Mouse (Mus musculus) midbrain, embryonic 11.5 days (tissue): Measurements from ENCODE around the gene Ttll8. TPM values are rescaled to one million over a fixed set of nuclear protein-coding genes. Genes with fewer than 3 reads are reported as not detected.

Source experiments
- ATAC-seq: fragments of 200-750 bp; cut with Nextera tagmentation; 2 replicates; pipeline ENCODE4 v1.8.0; 2017; ENCODE audit warnings: moderate TSS enrichment, moderate library complexity; ENCODE audit not compliant: low FRiP score
- DNase-seq: peaks from one replicate; pipeline ENCODE4 v3.0.0; 2015; ENCODE audit warnings: low spot score; ENCODE audit errors: missing footprints
- H3K27ac ChIP-seq: fragments of 300-500 bp; sonication (generic); 2 replicates; pipeline ENCODE4 v1.5.1; 2014; ENCODE audit warnings: low read depth, low read length
- H3K27me3 ChIP-seq: fragments of 300-500 bp; sonication (generic); 2 replicates; pipeline ENCODE4 v1.6.1; 2014; ENCODE audit warnings: mild to moderate bottlenecking, low read length, moderate library complexity, mixed read lengths; ENCODE audit not compliant: control insufficient read depth, insufficient read depth
- H3K36me3 ChIP-seq: fragments of 300-500 bp; sonication (generic); 2 replicates; pipeline ENCODE4 v1.6.1; 2014; ENCODE audit warnings: mild to moderate bottlenecking, low read length, moderate library complexity, mixed read lengths; ENCODE audit not compliant: control insufficient read depth, insufficient read depth
- H3K4me1 ChIP-seq: fragments of 300-500 bp; sonication (generic); 2 replicates; pipeline ENCODE4 v1.6.1; 2014; ENCODE audit warnings: low read length; ENCODE audit not compliant: control insufficient read depth, insufficient read depth
- H3K4me2 ChIP-seq: fragments of 300-500 bp; sonication (generic); 2 replicates; pipeline ENCODE4 v1.6.1; 2014; ENCODE audit warnings: mild to moderate bottlenecking, moderate library complexity
- H3K4me3 ChIP-seq: fragments of 300-500 bp; sonication (generic); 2 replicates; pipeline ENCODE4 v1.5.1; 2014; ENCODE audit warnings: low read depth, low read length
- H3K9ac ChIP-seq: fragments of 300-500 bp; sonication (generic); 2 replicates; pipeline ENCODE4 v1.6.1; 2014; ENCODE audit warnings: low read length
- H3K9me3 ChIP-seq: fragments of 300-500 bp; sonication (generic); 2 replicates; pipeline ENCODE4 v1.6.1; 2016; ENCODE audit warnings: low read length; ENCODE audit not compliant: control insufficient read depth
- WGBS: fragments of 180-500 bp; shearing (Covaris S2); extraction: QIAGEN DNeasy Blood & Tissue Kit; methylation state at CpG from one replicate; pipeline ENCODE4 v1.1.7; 2014; 5-methylcytosine and 5-hydroxymethylcytosine counted together
- polyA plus RNA-seq: library from polyadenylated mRNA; unstranded; fragments of >200 nt; fragmentation: Nextera tagmentation; extraction: Ambion mirVana; gene quantifications from 2 replicates; pipeline ENCODE4 v1.2.1, GENCODE M21; 2014

The Ttll8 gene
- polyA plus RNA-seq, 1 experiment from 2014 or later = not detected

DNA sequence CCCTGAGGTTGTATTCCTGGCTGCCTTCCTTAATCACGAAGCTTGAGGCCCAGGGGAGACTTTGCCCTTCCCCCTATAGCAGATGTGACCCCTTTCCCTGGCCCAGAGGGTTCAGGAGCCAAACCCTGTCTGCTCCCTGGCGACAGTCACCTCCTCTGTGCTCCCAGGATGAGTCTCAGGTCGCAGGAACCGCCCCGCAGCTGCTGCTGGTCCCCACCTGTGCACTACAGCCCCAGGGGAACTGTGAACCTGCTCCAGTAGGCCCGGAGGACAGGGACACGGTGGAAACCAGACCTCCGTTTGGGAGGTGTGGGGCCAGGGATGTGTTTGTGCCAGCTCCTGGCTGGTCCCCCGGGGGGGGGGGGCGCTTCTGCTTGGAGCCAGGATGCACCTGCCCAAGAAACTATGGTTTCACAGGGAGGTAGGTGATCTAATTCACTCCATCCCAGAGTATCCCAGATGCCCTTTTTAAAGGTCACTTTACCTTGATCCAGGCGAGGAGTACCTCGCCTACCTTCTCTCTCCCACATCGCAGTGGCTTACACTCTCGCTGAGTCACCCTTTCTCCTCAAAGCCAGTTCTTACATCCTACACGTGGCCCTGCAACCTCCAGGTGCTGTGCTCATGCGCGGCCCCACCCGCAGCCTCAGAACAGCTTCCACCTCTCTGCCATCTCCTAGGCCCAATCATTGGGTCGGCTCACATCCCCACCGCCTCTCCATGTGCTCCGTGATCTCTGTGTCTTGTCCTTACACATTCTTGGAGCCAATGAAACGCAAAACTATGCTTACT lies 72.8 kb downstream of the Ttll8 start:
- ATAC-seq (no peak), DNase-seq (no peak)
- no peaks in the 10 kb centered on the region for H3K4me1 ChIP-seq
- no peak overlapping the region for H3K9ac ChIP-seq
- WGBS = 64% methylated on average over 21 of the region's 22 CpGs
- no peaks in the 10 kb centered on the region for H3K27me3 ChIP-seq
- no peak overlapping the region for H3K27ac ChIP-seq
- H3K9me3 ChIP-seq = no peaks in the 10 kb centered on the region
- no peak overlapping the region for H3K4me2 ChIP-seq
- no peaks in the 10 kb centered on the region for H3K36me3 ChIP-seq
- no peak overlapping the region for H3K4me3 ChIP-seq

DNA sequence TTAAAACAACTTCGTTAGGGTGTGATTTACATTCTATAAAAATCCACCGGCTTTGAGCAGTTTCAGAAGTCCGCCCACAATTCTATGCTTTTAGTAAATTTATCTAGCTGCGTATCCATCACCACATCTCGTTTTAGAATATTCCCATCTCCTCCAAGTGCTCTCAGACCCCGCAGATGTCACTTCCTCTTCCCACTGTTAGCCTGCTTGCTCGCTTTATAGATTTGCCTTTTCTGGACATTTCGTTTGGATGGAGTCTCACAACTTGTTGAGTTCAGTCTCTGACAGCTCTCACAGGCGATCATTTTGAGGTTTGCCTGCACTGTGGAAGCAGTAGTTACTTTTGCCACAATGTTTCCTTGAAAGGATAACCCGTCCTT lies 77.2 kb downstream of the Ttll8 start:
- Histone ChIP-seq H3K4me3 (no peak overlapping the region), H3K9ac (no peak overlapping the region), H3K9me3 (no peaks in the 10 kb centered on the region), H3K36me3 (no peaks in the 10 kb centered on the region), H3K27ac (no peak overlapping the region), H3K4me2 (no peak overlapping the region), H3K4me1 (no peaks in the 10 kb centered on the region), H3K27me3 (no peaks in the 10 kb centered on the region)
- 86% methylated on average over 10 of the region's 10 CpGs for WGBS
- no peak for ATAC-seq
- DNase-seq = no peak

DNA sequence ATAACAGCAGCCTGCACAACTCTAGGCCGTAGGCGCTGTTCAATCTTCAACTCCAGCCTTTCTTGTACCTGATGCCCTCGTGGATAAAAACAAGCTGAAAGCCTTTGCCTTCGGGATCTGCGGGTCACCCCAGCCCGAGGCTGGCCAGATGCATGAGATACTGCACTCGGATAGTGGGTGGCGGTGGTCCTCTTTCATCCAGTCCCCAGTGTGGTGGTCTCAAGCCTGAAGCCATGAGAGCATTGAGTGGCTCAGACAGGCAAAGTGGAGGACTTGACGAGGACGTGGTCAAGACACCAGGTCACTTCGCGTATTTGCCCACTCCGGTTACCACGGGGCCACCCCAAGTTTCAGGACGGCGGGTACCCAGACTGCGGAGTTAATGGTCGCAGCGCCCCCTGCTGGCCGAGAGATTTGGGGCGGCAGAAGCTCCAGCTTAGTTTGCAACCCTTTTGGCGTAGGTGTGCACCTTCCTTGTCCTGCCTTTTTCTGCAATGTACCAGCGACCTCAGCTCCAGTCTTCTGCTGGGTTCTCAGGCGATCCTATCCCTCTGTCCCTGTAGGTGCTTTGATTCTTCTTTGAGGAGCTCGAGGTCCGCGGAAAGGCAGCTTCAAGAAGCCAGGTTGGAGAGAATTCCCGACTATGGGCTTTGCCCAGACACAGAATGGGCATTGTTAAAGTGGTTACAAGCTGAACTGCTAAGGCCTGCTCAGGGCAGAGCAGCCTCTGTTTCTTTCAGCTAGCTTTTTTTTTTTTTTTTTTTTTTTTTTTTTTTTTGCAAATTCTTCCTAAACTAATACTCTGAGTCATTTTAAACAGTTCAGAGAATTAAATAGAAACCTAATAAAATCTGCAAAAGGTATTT lies 77.8 kb downstream of the Ttll8 start:
- H3K9me3 ChIP-seq = no peaks in the 10 kb centered on the region
- 12% methylated on average over 28 of the region's 28 CpGs for WGBS
- H3K9ac ChIP-seq = no peak overlapping the region
- peak; percentile 27; the same call in 1 of the 2 replicates for ATAC-seq
- H3K4me3 ChIP-seq = no peak overlapping the region
- no peaks in the 10 kb centered on the region for H3K4me1 ChIP-seq
- H3K4me2 ChIP-seq = peak overlapping the region; percentile 27; the same call in 1 of the 2 replicates
- no peak overlapping the region for H3K27ac ChIP-seq
- H3K27me3 ChIP-seq = no peaks in the 10 kb centered on the region
- peak; percentile 99 for DNase-seq
- H3K36me3 ChIP-seq = no peaks in the 10 kb centered on the region

DNA sequence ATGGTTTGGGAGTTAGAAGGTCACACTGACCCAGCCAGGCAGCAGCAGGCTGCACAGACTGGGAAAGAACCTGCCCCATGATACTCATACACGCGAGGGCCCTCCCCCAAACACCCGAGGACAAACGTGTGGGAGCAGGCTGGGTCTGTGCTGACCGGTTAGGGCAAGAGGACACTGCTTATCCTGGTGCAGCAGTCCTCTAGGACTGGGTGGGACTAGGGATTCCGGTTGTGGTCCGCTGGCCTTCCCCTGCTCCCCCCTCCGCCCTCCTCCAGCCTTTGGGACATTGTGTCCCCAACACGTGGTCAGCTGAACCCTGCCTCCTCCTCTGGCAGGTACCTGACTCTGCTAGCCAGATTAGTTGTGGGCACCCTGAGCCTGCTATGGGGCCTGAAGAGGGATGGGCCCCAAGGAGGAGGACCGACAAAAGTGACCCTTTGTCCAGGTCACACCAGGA lies 78.6 kb downstream of the Ttll8 start:
- H3K9ac ChIP-seq = no peak overlapping the region
- ATAC-seq (peak; percentile 16; the same call in 1 of the 2 replicates), DNase-seq (peak; percentile 85)
- WGBS = 31% methylated on average over 10 of the region's 10 CpGs
- H3K4me3 ChIP-seq = no peak overlapping the region
- H3K9me3 ChIP-seq = no peaks in the 10 kb centered on the region
- H3K27ac ChIP-seq = no peak overlapping the region
- no peak overlapping the region for H3K4me2 ChIP-seq
- H3K4me1 ChIP-seq = no peaks in the 10 kb centered on the region
- no peaks in the 10 kb centered on the region for H3K36me3 ChIP-seq
- H3K27me3 ChIP-seq = no peaks in the 10 kb centered on the region

DNA sequence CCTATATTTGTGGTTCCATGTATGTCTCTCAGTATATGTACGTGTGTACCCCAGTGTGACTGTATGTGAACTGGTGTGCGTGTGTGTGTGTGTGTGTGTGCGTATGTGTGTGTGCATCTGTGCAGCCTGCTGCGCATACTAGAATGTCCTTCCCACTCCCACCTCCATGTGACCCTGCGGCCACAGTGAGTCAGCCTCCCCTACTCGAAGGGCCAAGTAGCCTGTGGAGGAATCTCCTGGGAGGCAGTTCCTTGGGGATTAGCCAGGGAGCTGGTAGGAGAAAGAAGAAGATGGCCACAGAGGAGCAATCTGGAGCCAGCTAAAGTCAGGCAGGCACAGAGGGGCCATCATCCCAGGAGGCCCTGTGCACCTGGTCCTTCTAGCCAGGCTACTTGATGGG lies 79.7 kb downstream of the Ttll8 start:
- H3K36me3 ChIP-seq = no peaks in the 10 kb centered on the region
- no peaks in the 10 kb centered on the region for H3K27me3 ChIP-seq
- WGBS = 86% methylated on average over 6 of the region's 6 CpGs
- H3K27ac ChIP-seq = no peak overlapping the region
- H3K4me3 ChIP-seq = no peak overlapping the region
- H3K4me1 ChIP-seq = no peaks in the 10 kb centered on the region
- H3K9me3 ChIP-seq = no peaks in the 10 kb centered on the region
- H3K4me2 ChIP-seq = no peak overlapping the region
- DNase-seq (no peak), ATAC-seq (no peak)
- H3K9ac ChIP-seq = no peak overlapping the region

DNA sequence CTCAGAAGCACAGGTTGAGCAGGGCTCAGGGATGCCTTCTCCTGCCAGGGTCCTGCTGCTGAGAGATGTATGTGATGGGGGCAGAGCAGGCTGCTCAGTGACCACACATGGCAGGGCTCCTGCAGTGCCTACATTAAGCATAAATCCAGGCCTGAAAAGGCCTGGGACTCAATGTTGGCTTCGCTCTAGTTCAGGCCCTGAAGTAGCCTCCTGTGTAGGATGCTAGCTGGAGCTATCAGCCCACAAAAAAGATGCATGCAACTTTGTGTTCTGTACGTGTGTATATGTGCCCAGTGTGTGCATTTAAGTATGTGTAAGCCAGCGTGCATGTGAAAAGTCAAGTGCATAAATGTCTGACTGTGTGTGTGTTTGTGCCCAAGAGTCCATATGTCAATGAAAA lies 80.2 kb downstream of the Ttll8 start:
- Histone ChIP-seq H3K36me3 (no peaks in the 10 kb centered on the region), H3K27ac (no peak overlapping the region), H3K4me3 (no peak overlapping the region), H3K9me3 (no peaks in the 10 kb centered on the region), H3K4me2 (no peak overlapping the region), H3K9ac (no peak overlapping the region), H3K27me3 (no peaks in the 10 kb centered on the region), H3K4me1 (no peaks in the 10 kb centered on the region)
- DNase-seq (no peak), ATAC-seq (no peak)
- WGBS = 79% methylated on average over 3 of the region's 3 CpGs

DNA sequence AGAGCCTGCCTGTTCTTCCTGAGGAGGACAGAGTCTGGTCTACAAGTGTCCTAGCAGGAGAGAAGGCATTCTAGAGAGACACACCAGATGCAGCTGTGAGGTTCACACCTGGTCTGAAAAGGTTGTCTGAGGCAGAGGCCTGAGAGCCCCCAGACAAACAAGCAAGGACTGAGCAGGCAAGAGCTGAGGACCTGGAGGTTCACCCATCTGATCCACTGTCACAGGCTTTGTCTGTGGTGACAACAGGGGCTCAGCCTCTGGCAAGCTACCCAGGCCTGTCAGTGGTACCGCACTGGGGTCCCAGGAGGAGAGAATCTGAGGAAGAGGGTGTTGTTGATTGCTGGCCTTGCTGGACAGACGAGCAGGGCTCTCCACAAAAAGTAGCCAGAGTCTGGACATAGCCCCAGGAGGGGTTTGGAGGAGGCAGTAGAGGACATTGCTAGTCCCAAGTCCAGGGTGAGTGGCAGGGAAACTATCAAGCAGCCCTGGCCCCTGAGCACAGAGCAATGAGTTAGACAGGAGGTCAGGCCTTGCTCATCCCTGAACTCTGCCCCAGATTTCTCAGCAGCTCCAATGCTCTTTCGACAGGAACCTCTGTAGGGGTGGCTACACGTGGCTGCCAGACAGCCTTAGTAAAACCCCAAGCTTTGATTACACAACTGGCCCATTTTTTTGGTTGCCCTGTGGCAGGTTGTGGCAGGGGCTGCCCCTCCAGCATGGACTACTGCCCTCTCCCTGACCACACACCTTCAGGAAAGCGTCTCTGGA lies 83.6 kb downstream of the Ttll8 start:
- no peaks in the 10 kb centered on the region for H3K4me1 ChIP-seq
- no peaks in the 10 kb centered on the region; the same call in 1 of the 2 replicates for H3K36me3 ChIP-seq
- H3K27ac ChIP-seq = no peak overlapping the region
- DNase-seq (no peak), ATAC-seq (no peak)
- no peaks in the 10 kb centered on the region for H3K27me3 ChIP-seq
- no peak overlapping the region for H3K9ac ChIP-seq
- 82% methylated on average over 5 of the region's 5 CpGs for WGBS
- H3K4me3 ChIP-seq = no peak overlapping the region
- H3K9me3 ChIP-seq = no peaks in the 10 kb centered on the region
- H3K4me2 ChIP-seq = no peak overlapping the region

DNA sequence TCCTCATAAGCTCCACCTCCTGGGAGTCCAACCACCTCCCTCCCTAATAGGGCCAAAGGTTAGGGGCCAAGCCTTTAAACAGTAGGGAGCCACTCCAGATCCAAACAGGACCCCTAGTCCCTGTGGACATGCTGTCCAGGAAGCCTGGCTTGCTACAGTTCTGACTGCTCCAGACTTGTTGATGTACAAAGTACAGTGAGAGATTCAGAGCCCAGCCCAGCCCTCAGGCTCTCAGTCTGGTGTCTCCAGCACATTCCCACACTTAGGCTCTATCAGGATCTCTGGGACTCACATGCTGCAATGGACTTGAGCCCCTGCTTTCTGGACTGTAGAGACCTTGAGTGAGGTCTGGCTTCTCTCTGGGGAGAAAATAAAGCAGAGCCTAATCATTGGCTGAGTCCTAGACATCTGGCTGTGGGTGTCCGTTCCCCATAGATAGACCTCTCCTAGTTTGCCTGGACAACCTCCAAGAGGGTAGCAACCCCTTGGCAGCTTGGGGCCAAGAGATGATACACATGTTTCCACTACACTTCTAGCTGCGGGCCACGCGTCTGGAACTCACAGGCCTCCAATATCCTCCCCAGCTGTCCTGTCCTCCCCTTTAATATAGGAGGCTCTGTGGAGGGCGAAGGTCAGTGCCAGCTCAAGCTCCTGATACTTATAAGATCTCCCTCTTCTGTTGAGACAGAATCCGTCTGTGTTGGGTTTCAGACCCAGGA lies 86.0 kb downstream of the Ttll8 start:
- Histone ChIP-seq H3K4me3 (no peak overlapping the region), H3K9me3 (no peaks in the 10 kb centered on the region), H3K27ac (no peak overlapping the region), H3K9ac (no peak overlapping the region), H3K4me2 (no peak overlapping the region), H3K36me3 (peaks cover 12% of the 10 kb centered on the region), H3K27me3 (no peaks in the 10 kb centered on the region), H3K4me1 (peaks cover 15% of the 10 kb centered on the region)
- 89% methylated on average over 6 of the region's 6 CpGs for WGBS
- ATAC-seq (no peak), DNase-seq (no peak)
